Comparison of ENCODE assay signal across 9 mouse cellular contexts in the genomic region with DNA sequence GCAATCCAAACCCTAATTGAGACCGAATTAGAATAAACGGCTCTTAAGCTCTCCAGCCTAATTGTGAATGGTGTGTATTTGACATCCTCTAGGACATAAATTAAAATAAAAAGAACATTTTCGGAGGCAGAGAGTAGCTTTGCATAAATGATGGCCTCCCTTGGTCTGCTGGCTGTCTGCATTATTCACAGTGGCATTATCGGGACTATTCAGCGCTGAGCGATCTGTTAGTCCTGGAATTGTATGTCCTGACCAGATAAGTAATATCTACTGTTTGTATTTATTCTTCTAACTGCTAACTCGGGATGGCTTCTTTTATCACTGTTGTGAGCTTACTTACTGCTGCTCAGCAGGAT.
DNase-seq lines count a peak whose midpoint lies in the region; ATAC-seq and TF ChIP-seq lines count a peak whose summit lies in the region.
"Had no signal": no experiment of that assay in that cellular context is flagged by ENCODE, and none has a peak within 500 bp of the region (broad histone marks: within the 10 kb centered on the region; RNA-seq: fewer than 3 reads in every experiment).

No protein-coding gene starts in this region.

- H3K27ac ChIP-seq in liver, embryonic 11.5 days (ENCODE audit: low read depth, low read length), result no peak overlapping the region
- peak overlapping the region; percentile 39 for H3K27ac ChIP-seq in hindbrain, embryonic 14.5 days
- H3K27ac ChIP-seq in midbrain, postnatal 0 days (ENCODE audit: low read depth, low read length), result peak overlapping the region; percentile 63

- H3K4me1 ChIP-seq in liver, embryonic 11.5 days (replicated peaks; ENCODE audit: control insufficient read depth, insufficient read depth, low read length), result no peaks in the 10 kb centered on the region
- H3K4me1 ChIP-seq in hindbrain, embryonic 14.5 days (replicated peaks; ENCODE audit: control insufficient read depth, insufficient read depth, low read length), result peaks cover 28% of the 10 kb centered on the region
- peaks cover 12% of the 10 kb centered on the region; the same call in 1 of the 2 replicates for H3K4me1 ChIP-seq in midbrain, postnatal 0 days (ENCODE audit: insufficient read depth, low read length)

- peak; percentile 20 to 44 for DNase-seq in cerebellum, postnatal 10 days
- no peak for DNase-seq in cerebellum, adult 11-12 months
- DNase-seq in liver, embryonic 11.5 days (ENCODE audit: low spot score), result no peak
- no peak for DNase-seq in liver
- DNase-seq in hindbrain, embryonic 14.5 days (ENCODE audit: low spot score), result peak; percentile 35
- no peak for DNase-seq in midbrain, postnatal 0 days (ENCODE audit: low spot score)
- no peak for DNase-seq in MN1 (ENCODE audit: low spot score)
- DNase-seq in gastrocnemius, postnatal 4 days (ENCODE audit: low spot score in 2 of 2), result no peak
- DNase-seq: kidney, adult 18-20 months had no signal

- no peak overlapping the region for H3K9ac ChIP-seq in liver, embryonic 11.5 days (ENCODE audit: low read depth, low read length)
- H3K9ac ChIP-seq in hindbrain, embryonic 14.5 days, result 0 out of 2 replicates have a peak overlapping the region, but pooled peaks have one; percentile 6
- 0 out of 2 replicates have a peak overlapping the region, but pooled peaks have one; percentile 4 for H3K9ac ChIP-seq in midbrain, postnatal 0 days (replicated peaks; ENCODE audit: low read length, poor library complexity, severe bottlenecking)

- H3K9me3 ChIP-seq in liver, embryonic 11.5 days (ENCODE audit: control insufficient read depth, low read length), result no peaks in the 10 kb centered on the region
- H3K9me3 ChIP-seq in hindbrain, embryonic 14.5 days (ENCODE audit: control insufficient read depth, low read length), result no peaks in the 10 kb centered on the region
- H3K9me3 ChIP-seq in midbrain, postnatal 0 days (ENCODE audit: low read length), result no peaks in the 10 kb centered on the region

- peak overlapping the region; percentile 22; the same call in 1 of the 2 replicates for H3K4me2 ChIP-seq in liver, embryonic 11.5 days
- peak overlapping the region; percentile 48 for H3K4me2 ChIP-seq in hindbrain, embryonic 14.5 days (replicated peaks)
- H3K4me2 ChIP-seq in midbrain, postnatal 0 days (ENCODE audit: low read depth, low read length, poor library complexity, severe bottlenecking), result peak overlapping the region; percentile 45

- no peaks in the 10 kb centered on the region for H3K36me3 ChIP-seq in liver, embryonic 11.5 days (ENCODE audit: control insufficient read depth, insufficient read depth, low read length)
- no peaks in the 10 kb centered on the region for H3K36me3 ChIP-seq in hindbrain, embryonic 14.5 days (replicated peaks; ENCODE audit: control insufficient read depth, insufficient read depth)
- H3K36me3 ChIP-seq in midbrain, postnatal 0 days (ENCODE audit: insufficient read depth, low read length), result no peaks in the 10 kb centered on the region

- no peak overlapping the region for H3K4me3 ChIP-seq in liver, embryonic 11.5 days (ENCODE audit: low read depth, low read length)
- H3K4me3 ChIP-seq in hindbrain, embryonic 14.5 days (replicated peaks; ENCODE audit: low read length), result peak overlapping the region; percentile 15
- peak overlapping the region; percentile 12 for H3K4me3 ChIP-seq in midbrain, postnatal 0 days (ENCODE audit: low read depth, low read length)

- peak; percentile 80 for ATAC-seq in liver, embryonic 11.5 days (replicated peaks; ENCODE audit: low FRiP score)
- peak; percentile 63; the same call in 1 of the 2 replicates for ATAC-seq in hindbrain, embryonic 14.5 days (ENCODE audit: low FRiP score)
- ATAC-seq in midbrain, postnatal 0 days (ENCODE audit: low FRiP score), result peak; percentile 12; the same call in 1 of the 2 replicates

- 18% methylated on average over 7 of the region's 7 CpGs for WGBS in liver, embryonic 11.5 days
- WGBS in hindbrain, embryonic 14.5 days, result 3% methylated on average over 7 of the region's 7 CpGs
- WGBS in midbrain, postnatal 0 days, result 4% methylated on average over 7 of the region's 7 CpGs

- H3K27me3 ChIP-seq in liver, embryonic 11.5 days (replicated peaks; ENCODE audit: control insufficient read depth, insufficient read depth, low read length), result no peaks in the 10 kb centered on the region
- 0 out of 2 replicates have a peak, but pooled peaks cover 4% of the 10 kb centered on the region for H3K27me3 ChIP-seq in hindbrain, embryonic 14.5 days (ENCODE audit: control insufficient read depth, insufficient read depth, low read length)
- no peaks in the 10 kb centered on the region for H3K27me3 ChIP-seq in midbrain, postnatal 0 days (ENCODE audit: insufficient read depth, low read length)

- no peak for TF ChIP-seq CTCF in midbrain, postnatal 0 days (IDR thresholded peaks at IDR 0.05)

Comparison
In these comparisons a context has a peak if more than half of its experiments do, and no peak if none do; other contexts are left out.
1. DNase-seq: peak in cerebellum, postnatal 10 days (2 of 2) and hindbrain, embryonic 14.5 days (single experiment); none in cerebellum, adult 11-12 months (single experiment), liver, embryonic 11.5 days (single experiment), liver (single experiment), midbrain, postnatal 0 days (single experiment), MN1 (single experiment) and gastrocnemius, postnatal 4 days (0 of 2).
2. ATAC-seq: peak in every context shown above with its lines; median percentile 80 in liver, embryonic 11.5 days; 63 in hindbrain, embryonic 14.5 days; 12 in midbrain, postnatal 0 days.
3. Peak in every context shown above with its lines, with median percentiles within 50 percentile points of each other: H3K4me2 ChIP-seq.